Mouse (Mus musculus) lung, postnatal 0 days (tissue): ENCODE measurements at regions not wholly inside any gene's neighbourhood (a gene's known extent, or its start where the extent isn't known, plus 50 kb on each side); places are given as distances from the start of the nearest gene placed in this dataset.
A peak's percentile ranks its signal among the peaks of the same experiment; 100 is the strongest.

ENCODE experiments used
- ATAC-seq: fragments of 200-750 bp; cut with Nextera tagmentation; 2 replicates; pipeline ENCODE4 v1.8.0; 2017; ENCODE audit warnings: moderate library complexity
- DNase-seq: peaks from one replicate; pipeline ENCODE4 v3.0.0-alpha.2; 2016; ENCODE audit warnings: low spot score
- H3K27ac ChIP-seq: fragments of 300-500 bp; sonication (generic); 2 replicates; pipeline ENCODE4 v1.5.1; 2014; ENCODE audit warnings: antibody characterized with exemption, mild to moderate bottlenecking, low read length, mixed read lengths
- H3K27me3 ChIP-seq: fragments of 300-500 bp; sonication (generic); replicated peaks from 2 replicates; pipeline ENCODE4 v1.6.1; 2014; ENCODE audit warnings: low read length, mixed read lengths; ENCODE audit not compliant: insufficient read depth
- H3K36me3 ChIP-seq: fragments of 300-500 bp; sonication (generic); 2 replicates; pipeline ENCODE4 v1.6.1; 2014; ENCODE audit warnings: low read length, mixed read lengths; ENCODE audit not compliant: insufficient read depth
- H3K4me1 ChIP-seq: fragments of 300-500 bp; sonication (generic); 2 replicates; pipeline ENCODE4 v1.6.1; 2014; ENCODE audit warnings: antibody characterized with exemption, low read depth, low read length, mixed read lengths; ENCODE audit not compliant: insufficient read depth
- H3K4me2 ChIP-seq: fragments of 300-500 bp; sonication (generic); replicated peaks from 2 replicates; pipeline ENCODE4 v1.6.1; 2014; ENCODE audit warnings: low read depth, mild to moderate bottlenecking, low read length, moderate library complexity, mixed read lengths
- H3K4me3 ChIP-seq: fragments of 300-500 bp; sonication (generic); 2 replicates; pipeline ENCODE4 v1.5.1; 2014; ENCODE audit warnings: low read depth, low read length
- H3K9ac ChIP-seq: fragments of 300-500 bp; sonication (generic); replicated peaks from 2 replicates; pipeline ENCODE4 v1.6.1; 2014; ENCODE audit warnings: low read depth, mild to moderate bottlenecking
- H3K9me3 ChIP-seq: fragments of 300-500 bp; sonication (generic); 2 replicates; pipeline ENCODE4 v1.6.1; 2016; ENCODE audit warnings: low read length, mixed read lengths
- CTCF ChIP-seq: IDR thresholded peaks from 2 replicates; pipeline ENCODE4 v1.5.1; 2016; ENCODE audit warnings: antibody characterized with exemption, mild to moderate bottlenecking
- EP300 ChIP-seq: IDR thresholded peaks from 2 replicates; pipeline ENCODE4 v1.6.1; 2016; ENCODE audit warnings: antibody characterized with exemption, mild to moderate bottlenecking, control low read depth
- WGBS: fragments of 180-500 bp; shearing (Covaris S2); extraction: QIAGEN DNeasy Blood & Tissue Kit; methylation state at CpG from one replicate; pipeline ENCODE4 v1.1.7; 2014; 5-methylcytosine and 5-hydroxymethylcytosine counted together

- no peak for ATAC-seq
- TF ChIP-seq EP300 (no peak), CTCF (no peak)
- DNase-seq: no peak
Measured at GRCm38 (mm10) chr12:35401853-35402252, 133.0 kb downstream of the Ahr start.

GRCm38 (mm10) chr12:35401219-35401618, 133.6 kb downstream of the Ahr start:
- WGBS: 84% methylated on average over 2 of the region's 2 CpGs
- no peak for ATAC-seq
- no peak overlapping the region for H3K27ac ChIP-seq

More at GRCm38 (mm10) chr12:35401853-35402252, 133.0 kb downstream of the Ahr start:
- no peak overlapping the region for H3K4me2 ChIP-seq
- 53% methylated on average over 2 of the region's 2 CpGs for WGBS
- no peaks in the 10 kb centered on the region for H3K36me3 ChIP-seq
- no peak overlapping the region for H3K4me3 ChIP-seq
- H3K27ac ChIP-seq: no peak overlapping the region
- no peak overlapping the region for H3K9ac ChIP-seq
- no peaks in the 10 kb centered on the region for H3K27me3 ChIP-seq
- H3K4me1 ChIP-seq: no peaks in the 10 kb centered on the region
- H3K9me3 ChIP-seq: no peaks in the 10 kb centered on the region

GRCm38 (mm10) chr12:35395211-35395610, 139.6 kb downstream of the Ahr start:
- ATAC-seq (no peak), DNase-seq (no peak)
- no peaks in the 10 kb centered on the region for H3K27me3 ChIP-seq
- no peaks in the 10 kb centered on the region for H3K4me1 ChIP-seq
- H3K27ac ChIP-seq: no peak overlapping the region
- H3K36me3 ChIP-seq: no peaks in the 10 kb centered on the region
- no peak overlapping the region for H3K4me3 ChIP-seq
- no peak overlapping the region for H3K9ac ChIP-seq
- no peak for TF ChIP-seq EP300
- no peak for TF ChIP-seq CTCF
- no peak overlapping the region for H3K4me2 ChIP-seq
- WGBS: 74% methylated on average over 1 of the region's 1 CpGs
- no peaks in the 10 kb centered on the region for H3K9me3 ChIP-seq

More at GRCm38 (mm10) chr12:35401219-35401618, 133.6 kb downstream of the Ahr start:
- TF ChIP-seq EP300 (no peak), CTCF (no peak)
- H3K9me3 ChIP-seq: no peaks in the 10 kb centered on the region
- no peaks in the 10 kb centered on the region for H3K36me3 ChIP-seq
- no peak overlapping the region for H3K4me2 ChIP-seq
- H3K4me1 ChIP-seq: no peaks in the 10 kb centered on the region
- H3K4me3 ChIP-seq: no peak overlapping the region
- no peaks in the 10 kb centered on the region for H3K27me3 ChIP-seq
- DNase-seq: no peak
- no peak overlapping the region for H3K9ac ChIP-seq

DNA sequence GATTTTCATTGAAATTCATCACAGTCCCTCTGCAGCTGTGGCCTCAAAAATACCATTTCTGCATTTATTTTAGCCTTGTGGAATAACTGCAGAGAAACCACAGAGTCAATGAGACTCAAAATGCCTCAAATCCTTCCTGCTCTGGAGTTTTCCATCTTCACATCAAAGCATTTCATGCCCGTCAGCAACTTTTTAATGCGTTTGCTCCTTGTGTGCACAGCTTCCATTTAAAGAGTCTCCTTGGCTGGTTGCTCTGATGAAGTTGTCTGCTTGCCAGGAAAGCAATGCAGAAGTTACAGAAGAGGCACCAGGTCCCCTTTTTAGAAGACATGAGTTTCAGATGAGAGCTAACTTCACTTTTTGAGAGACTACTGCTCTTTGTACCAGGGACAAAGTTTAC, 142.7 kb downstream of the Ahr start:
- Histone ChIP-seq H3K36me3 (no peaks in the 10 kb centered on the region), H3K4me2 (no peak overlapping the region), H3K4me3 (no peak overlapping the region), H3K27ac (no peak overlapping the region), H3K27me3 (no peaks in the 10 kb centered on the region), H3K9me3 (no peaks in the 10 kb centered on the region), H3K4me1 (no peaks in the 10 kb centered on the region), H3K9ac (no peak overlapping the region)
- DNase-seq (no peak), ATAC-seq (no peak)
- TF ChIP-seq CTCF: no peak
- 37% methylated on average over 2 of the region's 2 CpGs for WGBS

DNA sequence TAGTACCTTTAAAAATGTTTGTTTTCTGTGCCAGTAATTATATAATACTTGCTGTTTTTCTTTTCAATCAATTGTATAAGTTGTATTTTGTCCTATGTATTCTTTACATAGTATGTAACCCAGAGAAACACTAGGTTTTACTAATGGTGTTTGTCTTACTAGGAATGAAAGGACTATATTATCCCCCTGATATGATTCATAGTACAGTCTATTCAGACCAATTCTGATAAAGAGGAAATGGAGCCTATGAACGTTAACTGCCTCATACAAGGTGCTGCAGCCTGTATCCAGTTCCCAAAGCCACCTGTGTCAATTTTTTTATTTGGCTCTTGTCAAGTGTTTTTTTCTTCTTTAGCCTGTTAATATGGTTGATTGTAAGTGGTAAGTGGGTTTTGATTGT, 144.6 kb downstream of the Ahr start:
- Histone ChIP-seq H3K27me3 (no peaks in the 10 kb centered on the region), H3K36me3 (no peaks in the 10 kb centered on the region), H3K4me1 (no peaks in the 10 kb centered on the region), H3K9ac (no peak overlapping the region), H3K9me3 (no peaks in the 10 kb centered on the region), H3K27ac (no peak overlapping the region), H3K4me3 (no peak overlapping the region), H3K4me2 (no peak overlapping the region)
- no peak for DNase-seq
- no peak for ATAC-seq
- TF ChIP-seq CTCF (no peak), EP300 (no peak)
- 68% methylated on average over 1 of the region's 1 CpGs for WGBS

GRCm38 (mm10) chr12:35389839-35390238, 145.0 kb downstream of the Ahr start:
- no peaks in the 10 kb centered on the region for H3K27me3 ChIP-seq
- TF ChIP-seq CTCF (no peak), EP300 (no peak)
- no peak overlapping the region for H3K27ac ChIP-seq
- no peaks in the 10 kb centered on the region for H3K9me3 ChIP-seq
- no peak for DNase-seq
- ATAC-seq: no peak
- no peak overlapping the region for H3K4me2 ChIP-seq
- no peaks in the 10 kb centered on the region for H3K4me1 ChIP-seq
- H3K9ac ChIP-seq: no peak overlapping the region
- no peaks in the 10 kb centered on the region for H3K36me3 ChIP-seq
- no peak overlapping the region for H3K4me3 ChIP-seq

- ATAC-seq: no peak
- Histone ChIP-seq H3K9me3 (no peaks in the 10 kb centered on the region), H3K27me3 (no peaks in the 10 kb centered on the region), H3K4me1 (no peaks in the 10 kb centered on the region), H3K4me3 (no peak overlapping the region), H3K4me2 (no peak overlapping the region), H3K36me3 (no peaks in the 10 kb centered on the region), H3K9ac (no peak overlapping the region), H3K27ac (no peak overlapping the region)
- TF ChIP-seq CTCF (no peak), EP300 (no peak)
- 49% methylated on average over 4 of the region's 4 CpGs for WGBS
- DNase-seq: peak; percentile 28
Measured at GRCm38 (mm10) chr12:35384211-35384610, 150.6 kb downstream of the Ahr start.
